Mouse (Mus musculus) cortical plate, adult 2 months (tissue): Measurements from ENCODE around the gene 2410015M20Rik.

Experiments
- CTCF ChIP-seq: fragments of 200-500 bp; IDR thresholded peaks from 2 replicates; pipeline ENCODE4 v1.5.1; 2011; ENCODE audit warnings: mild to moderate bottlenecking, control low read depth, low read length; ENCODE audit not compliant: insufficient read depth; ENCODE audit errors: extremely low read depth
- POLR2A ChIP-seq: fragments of 200-500 bp; IDR thresholded peaks from 2 replicates; pipeline ENCODE4 v1.6.1; 2011; ENCODE audit warnings: mild to moderate bottlenecking, low read length, control low read depth; ENCODE audit not compliant: insufficient read depth; ENCODE audit errors: extremely low read depth

- TF ChIP-seq POLR2A (no peak), CTCF (no peak)
Observed at GRCm38 (mm10) chr17:56617628-56618027, 8.1 kb upstream of the 2410015M20Rik start.
